Mouse (Mus musculus): ENCODE data around the gene Otog.

The Otog gene

GRCm38 (mm10) chr7:46240696-46241095 lies at the start of gene Otog:
Gene Otog, plus strand, starts transcription at chr7:46240987.
- ChIA-PET POLR2A (interaction anchor here in 1 of 4 experiments (0.8 to 1.0 kb wide), 2 partner anchors 10 to 22 kb away, joined by 3 read pairs; no protein-coding TSS in a partner anchor), CTCF (no interaction called here)

GRCm38 (mm10) chr7:46195356-46195755 lies 45.4 kb upstream of the Otog start:
- CTCF ChIA-PET, result interaction anchor here in 2 of 4 experiments (0.5 to 2.1 kb wide), 3 partner anchors 14 to 235 kb away, joined by 3 to 5 read pairs (median 4); no protein-coding TSS in a partner anchor
- POLR2A ChIA-PET, result no interaction called here

GRCm38 (mm10) chr7:46200021-46200420 lies 40.8 kb upstream of the Otog start:
- ChIA-PET CTCF (no interaction called here), POLR2A (no interaction called here)

- ChIA-PET POLR2A (interaction anchor here (0.6 to 1.9 kb wide), 11 partner anchors 8 to 483 kb away, joined by 3 to 7 read pairs (median 3); no protein-coding TSS in a partner anchor), CTCF (interaction anchor here (0.5 to 1.0 kb wide), 14 partner anchors 17 to 405 kb away, joined by 3 to 13 read pairs (median 3); no protein-coding TSS in a partner anchor)
Observed at GRCm38 (mm10) chr7:46201649-46202048, 39.1 kb upstream of the Otog start.

GRCm38 (mm10) chr7:46204046-46204471 lies 36.7 kb upstream of the Otog start:
- POLR2A ChIA-PET, result interaction anchor here in 2 of 4 experiments (0.9 to 2.0 kb wide), 7 partner anchors 14 to 465 kb away, joined by 3 to 16 read pairs (median 3); no protein-coding TSS in a partner anchor
- CTCF ChIA-PET, result interaction anchor here (0.7 to 1.8 kb wide), 15 partner anchors 9 to 219 kb away, joined by 3 to 11 read pairs (median 5); partner anchors contain the start of gene Ush1c (in 1 of the 4)

GRCm38 (mm10) chr7:46204775-46205174 lies 36.0 kb upstream of the Otog start:
- ChIA-PET POLR2A (interaction anchor here in 2 of 4 experiments (0.9 to 2.0 kb wide), 3 partner anchors 14 to 397 kb away, joined by 3 to 16 read pairs (median 3); no protein-coding TSS in a partner anchor), CTCF (interaction anchor here (0.8 to 1.8 kb wide), 11 partner anchors 8 to 188 kb away, joined by 3 to 10 read pairs (median 5); no protein-coding TSS in a partner anchor)

GRCm38 (mm10) chr7:46208131-46208530 lies 32.7 kb upstream of the Otog start:
- POLR2A ChIA-PET, result interaction anchor here in 1 of 4 experiments (2.3 kb wide), 1 partner anchor 10 kb away, joined by 10 read pairs; no protein-coding TSS in a partner anchor
- CTCF ChIA-PET, result interaction anchor here in 1 of 4 experiments (0.9 kb wide), 1 partner anchor 11 kb away, joined by 3 read pairs; no protein-coding TSS in a partner anchor

- POLR2A ChIA-PET, result interaction anchor here in 2 of 4 experiments (0.7 to 1.8 kb wide), 2 partner anchors 10 to 409 kb away, joined by 3 to 4 read pairs; no protein-coding TSS in a partner anchor
- CTCF ChIA-PET, result interaction anchor here in 1 of 4 experiments (0.6 kb wide), 1 partner anchor 113 kb away, joined by 5 read pairs; no protein-coding TSS in a partner anchor
Observed at GRCm38 (mm10) chr7:46210276-46210675, 30.5 kb upstream of the Otog start.

- ChIA-PET POLR2A (interaction anchor here in 3 of 4 experiments (0.6 to 3.4 kb wide), 5 partner anchors 8 to 543 kb away, joined by 5 to 16 read pairs (median 5); no protein-coding TSS in a partner anchor), CTCF (interaction anchor here in 3 of 4 experiments (0.7 to 3.9 kb wide), 3 partner anchors 11 to 213 kb away, joined by 3 to 10 read pairs (median 3); no protein-coding TSS in a partner anchor)
Observed at GRCm38 (mm10) chr7:46216481-46216880, 24.3 kb upstream of the Otog start.

- CTCF ChIA-PET, result interaction anchor here in 3 of 4 experiments (0.5 to 3.9 kb wide), 12 partner anchors 9 to 619 kb away, joined by 3 to 10 read pairs (median 4); partner anchors contain the start of genes Syngr4 (in 1 of the 3), Tmem143 (in 1 of the 3) and Ush1c (in 1 of the 3)
- POLR2A ChIA-PET, result interaction anchor here in 3 of 4 experiments (0.6 to 3.4 kb wide), 16 partner anchors 10 to 479 kb away, joined by 3 to 16 read pairs (median 4); partner anchors contain the start of genes Abcc8 (in 1 of the 3) and Otog (in 1 of the 3)
Observed at GRCm38 (mm10) chr7:46218415-46218814, 22.4 kb upstream of the Otog start.

GRCm38 (mm10) chr7:46220591-46221129 lies 20.1 kb upstream of the Otog start:
- ChIA-PET POLR2A (interaction anchor here in 1 of 4 experiments (1.1 kb wide), 1 partner anchor 30 kb away, joined by 5 read pairs; no protein-coding TSS in a partner anchor), CTCF (no interaction called here)

GRCm38 (mm10) chr7:46226253-46226652 lies 14.5 kb upstream of the Otog start:
- POLR2A ChIA-PET, result interaction anchor here in 3 of 4 experiments (0.6 to 1.1 kb wide), 3 partner anchors 9 to 166 kb away, joined by 3 to 4 read pairs (median 3); no protein-coding TSS in a partner anchor
- CTCF ChIA-PET, result interaction anchor here in 3 of 4 experiments (0.6 to 2.1 kb wide), 10 partner anchors 9 to 167 kb away, joined by 3 to 20 read pairs (median 4); partner anchors contain the start of gene Ush1c (in 1 of the 3)

- POLR2A ChIA-PET, result interaction anchor here in 2 of 4 experiments (1.0 to 1.1 kb wide), 2 partner anchors 9 kb away, joined by 3 read pairs; no protein-coding TSS in a partner anchor
- CTCF ChIA-PET, result interaction anchor here (0.6 to 2.1 kb wide), 9 partner anchors 8 to 131 kb away, joined by 3 to 20 read pairs (median 4); partner anchors contain the start of gene Ush1c (in 1 of the 4)
Observed at GRCm38 (mm10) chr7:46226936-46227335, 13.9 kb upstream of the Otog start.

GRCm38 (mm10) chr7:46235948-46236347 lies 4.8 kb upstream of the Otog start:
- CTCF ChIA-PET, result interaction anchor here in 2 of 4 experiments (0.7 to 1.5 kb wide), 2 partner anchors 9 to 144 kb away, joined by 4 to 5 read pairs; no protein-coding TSS in a partner anchor
- POLR2A ChIA-PET, result no interaction called here

GRCm38 (mm10) chr7:46236363-46236762 lies 4.4 kb upstream of the Otog start:
- POLR2A ChIA-PET, result no interaction called here
- CTCF ChIA-PET, result no interaction called here

- ChIA-PET CTCF (interaction anchor here in 1 of 4 experiments (1.0 to 1.7 kb wide), 2 partner anchors 11 to 19 kb away, joined by 3 to 10 read pairs; no protein-coding TSS in a partner anchor), POLR2A (interaction anchor here in 1 of 4 experiments (0.9 kb wide), 1 partner anchor 14 kb away, joined by 3 read pairs; no protein-coding TSS in a partner anchor)
Observed at GRCm38 (mm10) chr7:46237192-46237591, 3.6 kb upstream of the Otog start.

GRCm38 (mm10) chr7:46238346-46238745 lies 2.4 kb upstream of the Otog start, which contains the start of gene Ush1c:
Gene Ush1c, minus strand, starts transcription at chr7:46238503.
- ChIA-PET POLR2A (interaction anchor here (0.6 to 1.5 kb wide), 7 partner anchors 15 to 474 kb away, joined by 3 to 5 read pairs (median 3); no protein-coding TSS in a partner anchor), CTCF (interaction anchor here in 2 of 4 experiments (0.5 to 1.7 kb wide), 6 partner anchors 12 to 447 kb away, joined by 3 to 10 read pairs (median 4); no protein-coding TSS in a partner anchor)

GRCm38 (mm10) chr7:46240091-46240490 lies 696 bp upstream of the Otog start:
- CTCF ChIA-PET, result no interaction called here

More at GRCm38 (mm10) chr7:46240091-46240490, 696 bp upstream of the Otog start:
- POLR2A ChIA-PET, result interaction anchor here in 1 of 4 experiments (1.0 kb wide), 1 partner anchor 11 kb away, joined by 3 read pairs; no protein-coding TSS in a partner anchor

All from embryonic stem cell, embryonic (primary cell).